Mouse (Mus musculus): Measurements from ENCODE around the gene Ift81. TPM values are rescaled to one million over a fixed set of nuclear protein-coding genes. Genes with fewer than 3 reads are reported as not detected.

Gene Ift81
- polyA plus RNA-seq, 1 experiment from 2014 or later: 39.6 TPM

DNA sequence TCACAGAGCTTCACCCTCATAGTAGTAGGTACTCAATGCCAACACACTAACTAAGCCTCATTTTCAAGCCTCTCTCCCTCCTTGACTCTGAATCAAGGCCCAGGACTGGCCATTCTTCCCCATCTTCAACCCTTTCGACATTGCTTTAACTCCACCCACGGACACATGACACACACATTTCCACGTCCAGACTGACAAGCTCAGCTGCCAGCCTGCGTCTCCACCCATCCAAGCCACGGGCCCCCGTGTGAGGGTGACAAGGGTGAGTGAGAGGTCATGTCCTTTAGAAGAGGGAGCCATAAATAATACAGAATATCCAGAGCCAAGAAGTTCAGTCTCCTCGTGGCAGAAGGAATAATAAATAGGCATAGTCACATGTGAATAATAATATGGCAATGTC lies 104.7 kb downstream of the Ift81 start:
- no peak overlapping the region for H3K9ac ChIP-seq
- H3K4me2 ChIP-seq: no peak overlapping the region
- peaks cover 18% of the 10 kb centered on the region for H3K4me1 ChIP-seq (ENCODE audit: insufficient read depth)
- DNase-seq (no peak), ATAC-seq (ENCODE audit: insufficient read depth) (no peak)
- peaks cover 4% of the 10 kb centered on the region; the same call in 1 of the 2 replicates for H3K9me3 ChIP-seq (ENCODE audit: low read depth, low read length)
- no peaks in the 10 kb centered on the region for H3K27me3 ChIP-seq (ENCODE audit: insufficient read depth, low read length)
- H3K4me3 ChIP-seq (ENCODE audit: low read depth, low read length): no peak overlapping the region
- H3K27ac ChIP-seq (ENCODE audit: low read depth): no peak overlapping the region
- 34% methylated on average over 7 of the region's 7 CpGs for WGBS
- no peaks in the 10 kb centered on the region for H3K36me3 ChIP-seq (ENCODE audit: insufficient read depth)
- no peak for TF ChIP-seq CTCF (IDR thresholded peaks at IDR 0.05; ENCODE audit: low read depth)

GRCm38 (mm10) chr5:122508861-122509306 lies 105.4 kb downstream of the Ift81 start:
- 75% methylated on average over 11 of the region's 11 CpGs for WGBS
- Histone ChIP-seq H3K9ac (no peak overlapping the region), H3K9me3 (ENCODE audit: low read depth, low read length) (peaks cover 4% of the 10 kb centered on the region; the same call in 1 of the 2 replicates), H3K4me2 (no peak overlapping the region), H3K36me3 (ENCODE audit: insufficient read depth) (no peaks in the 10 kb centered on the region), H3K27me3 (ENCODE audit: insufficient read depth, low read length) (no peaks in the 10 kb centered on the region), H3K27ac (ENCODE audit: low read depth) (no peak overlapping the region), H3K4me1 (ENCODE audit: insufficient read depth) (peaks cover 15% of the 10 kb centered on the region), H3K4me3 (ENCODE audit: low read depth, low read length) (no peak overlapping the region)
- no peak for DNase-seq
- TF ChIP-seq CTCF (IDR thresholded peaks at IDR 0.05; ENCODE audit: low read depth): no peak
- ATAC-seq (ENCODE audit: insufficient read depth): no peak

- no peak overlapping the region for H3K4me3 ChIP-seq (ENCODE audit: low read depth, low read length)
- DNase-seq (no peak), ATAC-seq (ENCODE audit: insufficient read depth) (no peak)
- H3K9ac ChIP-seq: no peak overlapping the region
- no peaks in the 10 kb centered on the region for H3K27me3 ChIP-seq (ENCODE audit: insufficient read depth, low read length)
- no peak for TF ChIP-seq CTCF (IDR thresholded peaks at IDR 0.05; ENCODE audit: low read depth)
- H3K9me3 ChIP-seq (ENCODE audit: low read depth, low read length): peaks cover 4% of the 10 kb centered on the region; the same call in 1 of the 2 replicates
- no peak overlapping the region for H3K4me2 ChIP-seq
- H3K36me3 ChIP-seq (ENCODE audit: insufficient read depth): no peaks in the 10 kb centered on the region
- no peak overlapping the region for H3K27ac ChIP-seq (ENCODE audit: low read depth)
- H3K4me1 ChIP-seq (ENCODE audit: insufficient read depth): peaks cover 12% of the 10 kb centered on the region
Measured at GRCm38 (mm10) chr5:122507396-122507795, 106.9 kb downstream of the Ift81 start.

GRCm38 (mm10) chr5:122506462-122506861 lies 107.9 kb downstream of the Ift81 start:
- peaks cover 6% of the 10 kb centered on the region for H3K4me1 ChIP-seq (ENCODE audit: insufficient read depth)
- H3K4me2 ChIP-seq: no peak overlapping the region
- no peaks in the 10 kb centered on the region for H3K27me3 ChIP-seq (ENCODE audit: insufficient read depth, low read length)
- DNase-seq (no peak), ATAC-seq (ENCODE audit: insufficient read depth) (no peak)
- TF ChIP-seq CTCF (IDR thresholded peaks at IDR 0.05; ENCODE audit: low read depth): peak; percentile 41
- H3K9ac ChIP-seq: no peak overlapping the region
- no peak overlapping the region for H3K4me3 ChIP-seq (ENCODE audit: low read depth, low read length)
- H3K36me3 ChIP-seq (ENCODE audit: insufficient read depth): no peaks in the 10 kb centered on the region
- 83% methylated on average over 3 of the region's 3 CpGs for WGBS
- H3K9me3 ChIP-seq (ENCODE audit: low read depth, low read length): peaks cover 4% of the 10 kb centered on the region; the same call in 1 of the 2 replicates
- H3K27ac ChIP-seq (ENCODE audit: low read depth): no peak overlapping the region

DNA sequence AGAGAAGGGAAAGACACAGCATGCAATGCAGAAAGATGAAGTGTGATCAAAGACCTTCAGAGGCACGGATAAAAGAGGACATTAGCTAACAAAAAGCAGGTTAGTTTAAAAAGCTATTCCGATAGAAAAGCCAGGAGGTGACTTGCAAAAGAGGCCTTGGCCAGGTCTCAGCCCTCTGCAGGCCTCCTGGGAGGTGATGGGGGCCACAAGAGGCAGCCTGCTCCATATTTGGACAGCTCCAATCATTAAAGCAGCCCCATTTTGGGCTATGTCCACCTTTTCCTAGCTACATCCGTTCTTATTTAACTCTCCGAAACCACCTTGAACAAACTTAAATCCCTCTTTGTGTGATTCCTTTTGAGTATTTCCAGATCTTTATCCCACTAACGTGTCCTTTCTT lies 108.8 kb downstream of the Ift81 start:
- 57% methylated on average over 5 of the region's 5 CpGs for WGBS
- no peak overlapping the region for H3K4me3 ChIP-seq (ENCODE audit: low read depth, low read length)
- no peak overlapping the region for H3K27ac ChIP-seq (ENCODE audit: low read depth)
- peaks cover 4% of the 10 kb centered on the region; the same call in 1 of the 2 replicates for H3K9me3 ChIP-seq (ENCODE audit: low read depth, low read length)
- no peaks in the 10 kb centered on the region for H3K27me3 ChIP-seq (ENCODE audit: insufficient read depth, low read length)
- no peak for TF ChIP-seq CTCF (IDR thresholded peaks at IDR 0.05; ENCODE audit: low read depth)
- no peak overlapping the region for H3K9ac ChIP-seq
- no peak for DNase-seq
- no peak for ATAC-seq (ENCODE audit: insufficient read depth)
- H3K36me3 ChIP-seq (ENCODE audit: insufficient read depth): no peaks in the 10 kb centered on the region
- no peaks in the 10 kb centered on the region for H3K4me1 ChIP-seq (ENCODE audit: insufficient read depth)
- H3K4me2 ChIP-seq: no peak overlapping the region

- no peak for ATAC-seq (ENCODE audit: insufficient read depth)
- WGBS: 41% methylated on average over 4 of the region's 4 CpGs
- H3K4me1 ChIP-seq (ENCODE audit: insufficient read depth): 0 out of 2 replicates have a peak, but pooled peaks cover 3% of the 10 kb centered on the region
- no peak overlapping the region for H3K9ac ChIP-seq
- no peak overlapping the region for H3K4me3 ChIP-seq (ENCODE audit: low read depth, low read length)
- H3K36me3 ChIP-seq (ENCODE audit: insufficient read depth): peaks cover 10% of the 10 kb centered on the region; the same call in 1 of the 2 replicates
- H3K4me2 ChIP-seq: no peak overlapping the region
- DNase-seq: no peak
- H3K9me3 ChIP-seq (ENCODE audit: low read depth, low read length): peaks cover 4% of the 10 kb centered on the region; the same call in 1 of the 2 replicates
- no peak overlapping the region for H3K27ac ChIP-seq (ENCODE audit: low read depth)
- H3K27me3 ChIP-seq (ENCODE audit: insufficient read depth, low read length): no peaks in the 10 kb centered on the region
- TF ChIP-seq CTCF (IDR thresholded peaks at IDR 0.05; ENCODE audit: low read depth): no peak
Measured at GRCm38 (mm10) chr5:122503760-122504119, 110.6 kb downstream of the Ift81 start.

GRCm38 (mm10) chr5:122503015-122503759 lies 111.1 kb downstream of the Ift81 start:
- no peak for TF ChIP-seq CTCF (IDR thresholded peaks at IDR 0.05; ENCODE audit: low read depth)
- Histone ChIP-seq H3K4me2 (peak overlapping the region; percentile 90), H3K9ac (peak overlapping the region; percentile 99), H3K27ac (ENCODE audit: low read depth) (peak overlapping the region; percentile 80; the same call in 1 of the 2 replicates), H3K27me3 (ENCODE audit: insufficient read depth, low read length) (no peaks in the 10 kb centered on the region), H3K9me3 (ENCODE audit: low read depth, low read length) (peaks cover 4% of the 10 kb centered on the region; the same call in 1 of the 2 replicates), H3K4me3 (ENCODE audit: low read depth, low read length) (peak overlapping the region; percentile 99), H3K4me1 (ENCODE audit: insufficient read depth) (peaks cover 6% of the 10 kb centered on the region), H3K36me3 (ENCODE audit: insufficient read depth) (peaks cover 14% of the 10 kb centered on the region)
- no peak for DNase-seq
- WGBS: 33% methylated on average over 15 of the region's 15 CpGs
- ATAC-seq (ENCODE audit: insufficient read depth): no peak

All from lung, embryonic 14.5 days (tissue).